Mouse (Mus musculus): Measurements from ENCODE around the gene Ms4a12. TPM values are rescaled to one million over a fixed set of nuclear protein-coding genes. Genes with fewer than 3 reads are reported as not detected.
"Not testable (repeated sequence)": the region's sequence is repeated elsewhere in the genome, so short reads cannot be mapped to it uniquely, and the experiment has no call there.

Gene Ms4a12
- total RNA-seq (2015) (not detected in 2 replicates), total RNA-seq (2017) (not detected in 2 replicates)

DNA sequence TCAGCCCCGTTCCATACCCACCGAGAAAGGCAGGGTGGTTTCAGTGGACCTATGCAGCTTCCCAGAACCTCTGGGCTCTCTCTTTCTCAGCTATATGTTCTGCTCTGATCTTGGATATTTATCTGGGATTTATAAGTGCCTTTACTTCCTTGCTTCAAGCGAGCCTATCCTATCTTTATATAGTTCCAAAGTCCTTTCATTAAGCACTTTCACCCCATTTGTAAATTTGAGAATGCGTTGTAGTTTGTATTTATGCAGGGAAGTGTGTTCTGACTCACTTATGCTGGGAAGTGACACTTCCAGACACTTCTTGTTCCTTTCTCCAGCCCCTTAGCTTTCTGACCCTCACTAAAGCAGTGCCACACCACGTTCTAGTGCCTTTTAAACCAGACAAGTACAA lies at the start of gene Ms4a12:
Ms4a12 (minus strand) TSS at position 101 of the 400 bp plus-strand sequence.
- no peak for ATAC-seq (replicated peaks; ENCODE audit: poor library complexity)

DNA sequence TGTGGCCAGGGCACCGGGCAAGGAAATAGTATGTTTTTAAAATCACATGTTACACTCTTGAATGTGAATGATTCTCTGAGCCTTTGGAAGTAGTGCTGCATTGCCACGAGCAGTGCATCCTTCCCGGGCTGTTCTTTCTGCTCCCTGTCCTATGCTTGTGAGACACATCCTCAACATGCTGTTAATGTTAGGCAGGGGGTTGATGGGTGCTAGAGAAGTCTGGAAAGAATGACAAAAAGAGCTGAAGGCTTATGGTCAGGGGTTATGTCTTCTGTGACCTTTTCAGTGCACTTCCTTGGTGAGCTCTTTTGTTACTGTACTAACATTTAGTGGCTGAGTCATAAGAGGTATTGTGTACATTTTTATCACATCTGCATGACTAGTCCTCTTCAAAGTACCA lies 48.0 kb upstream of the Ms4a12 start:
- ATAC-seq (replicated peaks; ENCODE audit: poor library complexity) = no peak

- ATAC-seq (replicated peaks; ENCODE audit: poor library complexity) = no peak
Observed at GRCm38 (mm10) chr19:11276431-11276830, 44.2 kb upstream of the Ms4a12 start.

- no peak for ATAC-seq (replicated peaks; ENCODE audit: poor library complexity)
Observed at GRCm38 (mm10) chr19:11266956-11267355, 34.7 kb upstream of the Ms4a12 start.

DNA sequence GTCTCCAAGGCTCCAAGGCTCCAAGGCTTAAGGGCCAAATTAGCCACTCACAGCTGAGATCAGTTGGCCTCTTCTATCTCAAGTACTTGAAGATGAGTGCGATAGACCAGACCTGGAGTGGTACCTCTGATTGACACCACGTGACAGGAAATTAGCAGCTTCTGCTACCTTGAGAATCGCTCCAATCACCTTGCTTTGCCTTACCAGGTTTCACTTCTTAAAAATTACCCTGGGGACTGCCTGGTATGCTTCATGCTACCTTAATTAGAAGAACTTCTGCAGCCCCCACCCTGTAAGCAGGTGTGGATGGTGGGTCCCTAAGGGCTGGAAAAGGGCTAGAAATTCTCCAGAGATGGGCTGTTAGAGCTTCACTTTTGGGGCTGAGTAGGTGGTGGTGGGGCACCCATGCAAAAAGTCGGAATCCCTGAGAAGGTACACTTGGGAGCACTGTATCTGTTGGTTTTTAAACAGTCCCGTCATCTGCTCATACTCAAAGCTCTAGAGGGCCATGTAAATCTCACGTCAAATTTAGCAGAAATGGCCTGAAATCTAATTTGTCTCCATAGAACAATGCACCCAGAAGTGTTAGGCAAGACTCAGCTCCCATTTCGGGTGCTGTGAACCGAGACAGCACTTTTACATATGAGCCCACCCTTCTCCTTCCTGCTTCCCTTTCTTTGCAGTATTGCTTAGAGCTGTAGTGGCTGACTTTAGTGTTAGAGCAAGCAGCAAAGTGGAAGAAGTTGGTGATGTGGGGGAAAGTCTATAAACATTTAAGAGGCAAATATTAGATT lies 34.0 kb upstream of the Ms4a12 start, which contains the start of gene Ms4a1:
Ms4a1 (minus strand) TSS at position 190 of the 794 bp plus-strand sequence.
- no peak for ATAC-seq (replicated peaks; ENCODE audit: poor library complexity)

- no peak for ATAC-seq (replicated peaks; ENCODE audit: poor library complexity)
Observed at GRCm38 (mm10) chr19:11264602-11265185, 32.4 kb upstream of the Ms4a12 start.

GRCm38 (mm10) chr19:11263549-11263948 lies 31.3 kb upstream of the Ms4a12 start:
- peak; percentile 55; the same call in 1 of the 2 replicates for ATAC-seq (replicated peaks; ENCODE audit: poor library complexity)

DNA sequence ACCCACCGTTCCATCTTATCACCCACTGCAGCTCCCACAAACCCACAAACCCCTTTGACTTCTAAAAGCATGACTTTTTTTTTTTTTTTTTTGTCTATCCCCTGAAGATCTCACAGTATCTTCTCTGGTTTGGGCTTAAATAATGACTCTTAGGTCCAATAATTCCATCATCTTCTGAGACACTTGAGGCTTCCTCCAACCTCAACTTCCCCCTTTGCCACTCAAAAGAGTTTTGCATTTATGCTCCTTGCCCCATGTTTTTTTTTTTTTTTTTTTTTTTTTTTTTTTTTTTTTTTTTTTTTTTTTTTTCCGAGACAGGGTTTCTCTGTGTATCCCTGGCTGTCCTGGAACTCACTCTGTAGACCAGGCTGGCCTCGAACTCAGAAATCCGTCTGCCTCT lies 30.7 kb upstream of the Ms4a12 start:
- not testable (repeated sequence) for ATAC-seq (replicated peaks; ENCODE audit: poor library complexity)

DNA sequence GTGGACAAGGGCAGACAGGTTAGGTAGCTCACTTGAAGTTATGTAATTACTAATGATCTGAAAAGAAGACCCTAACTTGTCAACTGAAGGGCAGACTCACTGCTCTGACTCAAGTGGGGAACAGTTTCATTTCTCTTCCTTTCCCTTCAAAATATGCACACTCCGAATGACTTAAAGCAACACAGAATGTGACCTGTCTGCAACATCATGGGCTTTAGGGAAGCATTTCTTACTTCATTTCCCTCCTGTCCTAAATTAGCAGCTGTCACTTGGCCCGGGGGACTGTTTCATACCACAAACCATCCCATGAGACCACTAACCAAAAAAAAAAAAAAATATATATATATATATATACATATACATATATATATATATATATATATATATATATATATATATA lies 29.3 kb upstream of the Ms4a12 start:
- peak; percentile 55; the same call in 1 of the 2 replicates for ATAC-seq (replicated peaks; ENCODE audit: poor library complexity)

GRCm38 (mm10) chr19:11244230-11244629 lies 12.0 kb upstream of the Ms4a12 start:
- peak; percentile 76 for ATAC-seq (replicated peaks; ENCODE audit: poor library complexity)

- ATAC-seq (replicated peaks; ENCODE audit: poor library complexity) = no peak
Observed at GRCm38 (mm10) chr19:11242560-11242959, 10.3 kb upstream of the Ms4a12 start.

- ATAC-seq (replicated peaks; ENCODE audit: poor library complexity) = no peak
Observed at GRCm38 (mm10) chr19:11235820-11236219, 3.6 kb upstream of the Ms4a12 start.

DNA sequence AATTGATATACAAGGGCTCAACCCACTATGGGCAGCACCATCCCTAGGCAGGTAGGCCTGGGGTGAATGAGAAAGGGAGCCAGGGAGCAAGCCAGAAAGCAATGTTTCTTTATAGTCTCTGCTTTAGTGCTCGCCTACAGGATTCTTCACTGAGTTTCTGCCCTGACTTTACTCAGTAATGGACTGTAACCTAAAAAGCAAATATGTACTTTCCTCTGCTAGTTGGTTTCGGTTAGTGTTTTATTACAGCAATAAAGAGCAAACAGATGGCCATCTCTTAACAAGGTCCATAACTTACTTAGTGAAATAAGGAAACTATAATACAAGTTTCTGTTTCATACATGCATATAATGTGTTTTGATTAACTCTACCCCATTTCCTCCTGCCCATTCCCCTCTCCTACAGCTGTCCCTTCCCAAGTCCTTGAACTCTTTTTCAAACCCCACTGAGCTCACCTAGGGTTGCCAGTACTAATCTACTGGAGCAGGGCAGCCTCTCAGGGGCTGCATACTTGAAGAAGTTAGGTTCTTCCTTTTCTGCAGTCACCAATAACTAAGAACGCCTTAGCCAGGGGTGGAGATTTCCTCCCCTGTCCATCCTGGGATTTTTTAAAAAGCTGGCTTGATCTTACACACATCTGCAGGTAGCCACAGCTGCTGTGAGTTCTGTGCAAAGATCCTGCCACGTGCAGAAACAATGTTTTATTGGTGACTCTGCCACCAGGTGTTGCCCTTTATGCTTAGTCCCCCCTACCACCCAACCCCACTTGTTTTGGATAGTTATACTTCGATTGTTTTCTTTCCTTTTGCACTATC lies 2.9 kb upstream of the Ms4a12 start:
- no peak for ATAC-seq (replicated peaks; ENCODE audit: poor library complexity)

DNA sequence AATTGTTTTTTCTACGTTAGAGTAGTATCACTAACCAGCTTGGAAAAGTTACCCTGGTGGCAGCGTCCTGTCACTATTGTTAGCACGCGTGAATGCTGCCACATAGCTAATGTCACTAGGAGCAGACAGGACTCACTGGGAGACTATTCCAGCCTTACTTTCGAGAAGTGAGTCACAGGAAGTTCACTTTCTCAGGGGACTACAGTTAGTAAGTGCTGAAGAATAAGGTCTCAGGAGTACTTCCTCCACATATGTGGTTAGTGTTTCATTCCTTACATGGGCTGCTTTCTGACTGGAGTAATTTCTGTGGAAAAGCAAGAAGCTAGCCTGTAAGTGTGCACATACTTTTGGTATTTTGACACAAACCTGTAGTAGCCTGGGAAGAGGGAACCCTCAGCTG lies 2.0 kb upstream of the Ms4a12 start:
- ATAC-seq (replicated peaks; ENCODE audit: poor library complexity) = no peak

DNA sequence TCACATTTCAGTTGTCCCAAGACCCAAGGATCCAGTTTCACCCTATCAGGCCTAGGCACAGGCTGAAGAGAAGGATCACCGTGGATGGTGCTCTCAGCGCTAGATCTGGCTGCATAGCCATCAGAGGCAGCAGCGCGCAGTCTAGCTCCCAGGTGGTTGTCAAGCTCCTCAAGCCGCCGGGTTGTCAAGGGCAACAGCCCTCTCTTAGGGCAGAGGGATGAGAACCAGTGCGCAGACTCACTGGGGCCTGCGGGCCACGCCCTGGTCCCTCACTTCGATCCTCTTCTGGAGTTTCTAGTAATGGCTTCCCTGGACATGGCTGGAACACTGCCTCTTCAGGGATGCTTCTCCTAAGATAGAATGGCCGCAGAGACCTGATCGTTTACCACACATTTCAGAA lies 35.7 kb downstream of the Ms4a12 start, which contains the start of gene Ms4a13:
Ms4a13 (minus strand) TSS at position 192 of the 400 bp plus-strand sequence.
- ATAC-seq (replicated peaks; ENCODE audit: poor library complexity) = no peak

DNA sequence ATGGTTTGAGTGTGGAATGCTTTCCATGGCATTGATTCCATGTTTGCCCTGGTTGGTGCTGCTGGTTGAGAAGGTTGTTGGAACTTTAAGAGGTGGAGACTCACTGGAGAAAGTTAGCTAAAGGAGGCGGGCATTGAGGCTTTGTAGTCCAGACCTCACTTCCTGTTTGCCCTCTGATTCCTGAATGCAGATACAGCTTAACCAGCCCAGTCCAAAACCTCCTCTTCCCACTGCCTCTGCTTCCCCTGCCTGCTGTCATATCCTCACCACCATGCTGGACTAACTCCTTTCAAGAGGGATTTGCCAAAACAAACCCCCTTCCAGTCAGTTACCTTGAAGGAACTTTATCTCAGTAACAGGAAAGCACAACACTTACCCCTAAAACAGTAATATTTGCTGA lies 39.7 kb downstream of the Ms4a12 start:
- ATAC-seq (replicated peaks; ENCODE audit: poor library complexity) = no peak; the same call in 1 of the 2 replicates

GRCm38 (mm10) chr19:11184121-11184520 lies 48.1 kb downstream of the Ms4a12 start:
- ATAC-seq (replicated peaks; ENCODE audit: poor library complexity) = no peak

DNA sequence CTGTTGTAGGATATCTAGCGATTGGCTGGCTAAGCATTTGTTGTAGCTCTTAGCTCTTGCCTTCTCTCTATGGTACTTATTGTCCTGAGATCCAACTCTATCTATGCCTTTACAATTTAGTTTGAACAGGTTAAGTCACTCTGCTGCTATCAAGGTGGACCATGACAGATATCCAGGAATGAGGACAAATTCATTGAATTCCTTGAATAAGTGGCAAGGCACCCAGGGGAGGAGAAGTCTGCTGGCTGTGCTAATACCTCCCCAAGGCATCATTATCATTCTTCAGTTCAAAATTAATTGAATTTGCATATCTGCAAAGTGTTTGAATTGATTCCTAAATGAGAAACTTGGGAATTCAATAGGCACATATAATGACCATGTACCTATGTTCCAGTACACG lies 54.8 kb downstream of the Ms4a12 start:
- ATAC-seq (replicated peaks; ENCODE audit: poor library complexity) = no peak

GRCm38 (mm10) chr19:11165172-11165571 lies 67.1 kb downstream of the Ms4a12 start, which contains the start of gene 1700025F22Rik:
Gene 1700025F22Rik (minus strand): TSS chr19:11165320.
- peak; percentile 68 for ATAC-seq (replicated peaks; ENCODE audit: poor library complexity)
